In genomic region chr2:172328248-172328647, GRCm38 (mm10) we compare ENCODE assay signal across 1 mouse cellular context.
TF ChIP-seq lines count a peak whose summit lies in the region.

No protein-coding gene starts in this region.

TF ChIP-seq in CH12.LX, 34 proteins besides CTCF, POLR2A, EP300 and RAD21:
- 0 out of 2 replicates have a peak, but pooled peaks have one; percentile 13 for TF ChIP-seq NELFE (IDR thresholded peaks at IDR 0.05; ENCODE audit: low read depth, low read length)
- peak; percentile 16; the same call in 1 of the 2 replicates for TF ChIP-seq ELF1 (IDR thresholded peaks at IDR 0.05; ENCODE audit: low read depth, low read length)
- peak; percentile 52 for TF ChIP-seq SMC3 (IDR thresholded peaks at IDR 0.05; ENCODE audit: low read depth, low read length)
- TF ChIP-seq ZMIZ1 (IDR thresholded peaks at IDR 0.05; ENCODE audit: low read depth, low read length): no peak
